Mouse (Mus musculus) MEL (cell line): ENCODE measurements around the gene Tbxas1. TPM values are rescaled to one million over a fixed set of nuclear protein-coding genes. Genes with fewer than 3 reads are reported as not detected.

Source experiments
- DNase-seq: peaks from one replicate; pipeline ENCODE4 v3.0.0; 2011; ENCODE audit warnings: low read depth, low spot score
- H3K27ac ChIP-seq: 2 replicates; pipeline ENCODE4 v1.5.1; 2012; ENCODE audit warnings: low read depth, mild to moderate bottlenecking, control low read depth, low read length, moderate library complexity; ENCODE audit not compliant: control insufficient read depth
- H3K27me3 ChIP-seq, 2 experiments: fragments of 150-350 bp in 1 of 2; sonication (generic) in 1 of 2; 2 replicates each; pipeline ENCODE4 v1.6.1; 2012; ENCODE audit warnings: low read length in 2 of 2, mild to moderate bottlenecking in 2 of 2, improper control_type of control experiment in 1 of 2, moderate library complexity in 1 of 2; ENCODE audit not compliant: insufficient read depth in 2 of 2, control insufficient read depth in 1 of 2
- H3K36me3 ChIP-seq, 2 experiments: 2 replicates each; pipeline ENCODE4 v1.6.1; 2012 to 2014; ENCODE audit warnings: low read length in 2 of 2, improper control_type of control experiment in 1 of 2, inconsistent platforms in 1 of 2, mild to moderate bottlenecking in 1 of 2; ENCODE audit not compliant: insufficient read depth in 2 of 2, control insufficient read depth in 1 of 2
- H3K4me1 ChIP-seq, 2 experiments: fragments of 150-350 bp in 1 of 2; sonication (generic) in 1 of 2; 2 replicates each; pipeline ENCODE4 v1.6.1; 2012; ENCODE audit warnings: low read length in 2 of 2, improper control_type of control experiment in 1 of 2, mild to moderate bottlenecking in 1 of 2; ENCODE audit not compliant: insufficient read depth in 2 of 2, control insufficient read depth in 1 of 2
- H3K4me3 ChIP-seq, 2 experiments: fragments of 150-350 bp in 1 of 2; sonication (generic) in 1 of 2; 2 replicates each; pipeline ENCODE4 v1.5.1; 2012; ENCODE audit warnings: low read depth in 2 of 2, low read length in 2 of 2, mild to moderate bottlenecking in 2 of 2, moderate library complexity in 2 of 2, control low read depth in 1 of 2, improper control_type of control experiment in 1 of 2; ENCODE audit not compliant: control insufficient read depth in 1 of 2, insufficient read depth in 1 of 2
- H3K79me2 ChIP-seq: 2 replicates; pipeline ENCODE4 v1.6.1; 2012; ENCODE audit warnings: mild to moderate bottlenecking, low read length, moderate library complexity; ENCODE audit not compliant: control insufficient read depth, poor library complexity, insufficient read depth
- H3K9ac ChIP-seq: 2 replicates; pipeline ENCODE4 v1.6.1; 2012; ENCODE audit warnings: low read depth, mild to moderate bottlenecking, control low read depth, low read length, moderate library complexity; ENCODE audit not compliant: control insufficient read depth, poor library complexity, severe bottlenecking
- H3K9me3 ChIP-seq: fragments of 150-350 bp; sonication (generic); replicated peaks from 2 replicates; pipeline ENCODE4 v1.6.1; 2012; ENCODE audit warnings: mild to moderate bottlenecking, low read length, improper control_type of control experiment, moderate library complexity; ENCODE audit not compliant: insufficient read depth
- BHLHE40 ChIP-seq: IDR thresholded peaks from 2 replicates; pipeline ENCODE4 v1.6.1; 2012; ENCODE audit warnings: low read depth, mild to moderate bottlenecking, inconsistent platforms, low read length, improper control_type of control experiment, borderline replicate concordance
- EP300 ChIP-seq, 2 experiments: IDR thresholded peaks; 2 replicates each; pipeline ENCODE4 v1.6.1; 2011; ENCODE audit warnings: improper control_type of control experiment in 2 of 2, low read length in 2 of 2, low read depth in 1 of 2, mild to moderate bottlenecking in 1 of 2
- GABPA ChIP-seq: IDR thresholded peaks from 2 replicates; pipeline ENCODE4 v1.6.1; 2012; ENCODE audit warnings: low read depth, mild to moderate bottlenecking, inconsistent platforms, low read length, improper control_type of control experiment, moderate library complexity
- GATA1 ChIP-seq: IDR thresholded peaks from 2 replicates; pipeline ENCODE4 v1.6.1; 2011; ENCODE audit warnings: low read depth, low read length, improper control_type of control experiment
- HCFC1 ChIP-seq: IDR thresholded peaks from 2 replicates; pipeline ENCODE4 v1.6.1; 2012; ENCODE audit warnings: low read depth, mild to moderate bottlenecking, inconsistent platforms, low read length, improper control_type of control experiment, moderate library complexity
- JUND ChIP-seq: IDR thresholded peaks from 2 replicates; pipeline ENCODE4 v1.6.1; 2011; ENCODE audit warnings: low read depth, mild to moderate bottlenecking, improper control_type of control experiment, low read length
- KAT2A ChIP-seq: conservative IDR thresholded peaks from 2 replicates; pipeline ENCODE4 v1.6.1; 2012; ENCODE audit warnings: low read depth, low read length, improper control_type of control experiment, inconsistent platforms
- MAX ChIP-seq: IDR thresholded peaks from 2 replicates; pipeline ENCODE4 v1.6.1; 2011; ENCODE audit warnings: low read length, improper control_type of control experiment
- MEF2A ChIP-seq: IDR thresholded peaks from 2 replicates; pipeline ENCODE4 v1.6.1; 2014; ENCODE audit warnings: low read depth, mild to moderate bottlenecking, inconsistent platforms, low read length, improper control_type of control experiment; ENCODE audit not compliant: poor library complexity, insufficient replicate concordance, severe bottlenecking; ENCODE audit errors: extremely low read depth
- MXI1 ChIP-seq: IDR thresholded peaks from 2 replicates; pipeline ENCODE4 v1.6.1; 2011; ENCODE audit warnings: mild to moderate bottlenecking, low read depth, low read length, improper control_type of control experiment
- MYB ChIP-seq: IDR thresholded peaks from 2 replicates; pipeline ENCODE4 v1.6.1; 2011; ENCODE audit warnings: mild to moderate bottlenecking, low read depth, low read length, improper control_type of control experiment
- MYC ChIP-seq: IDR thresholded peaks from 2 replicates; pipeline ENCODE4 v1.6.1; 2011; ENCODE audit warnings: low read depth, mild to moderate bottlenecking, low read length, improper control_type of control experiment, moderate library complexity
- NELFE ChIP-seq: IDR thresholded peaks from 2 replicates; pipeline ENCODE4 v1.6.1; 2011; ENCODE audit warnings: low read depth, low read length, improper control_type of control experiment
- POLR2A ChIP-seq, 2 experiments: IDR thresholded peaks; 2 replicates each; pipeline ENCODE4 v1.6.1; 2011 to 2012; ENCODE audit warnings: low read length in 2 of 2, mild to moderate bottlenecking in 2 of 2, control low read depth in 1 of 2, improper control_type of control experiment in 1 of 2, low read depth in 1 of 2, moderate library complexity in 1 of 2; ENCODE audit not compliant: control insufficient read depth in 1 of 2, insufficient read depth in 1 of 2, poor library complexity in 1 of 2
- POLR2AphosphoS5 ChIP-seq: IDR thresholded peaks from 2 replicates; pipeline ENCODE4 v1.6.1; 2012; ENCODE audit warnings: low read depth, borderline replicate concordance, mild to moderate bottlenecking, inconsistent platforms, low read length, moderate library complexity, mixed read lengths
- RAD21 ChIP-seq: IDR thresholded peaks from 2 replicates; pipeline ENCODE4 v1.6.1; 2011; ENCODE audit warnings: mild to moderate bottlenecking, low read depth, low read length, improper control_type of control experiment
- RCOR1 ChIP-seq: IDR thresholded peaks from 2 replicates; pipeline ENCODE4 v1.6.1; 2012; ENCODE audit warnings: low read depth, mild to moderate bottlenecking, inconsistent platforms, low read length, improper control_type of control experiment
- SIN3A ChIP-seq: IDR thresholded peaks from 2 replicates; pipeline ENCODE4 v1.6.1; 2012; ENCODE audit warnings: low read length, improper control_type of control experiment, inconsistent platforms
- SMC3 ChIP-seq: IDR thresholded peaks from 2 replicates; pipeline ENCODE4 v1.6.1; 2011; ENCODE audit warnings: low read depth, low read length, improper control_type of control experiment
- TAL1 ChIP-seq: IDR thresholded peaks from 2 replicates; pipeline ENCODE4 v1.6.1; 2012; ENCODE audit warnings: mild to moderate bottlenecking, inconsistent platforms, low read length, moderate library complexity, mixed read lengths
- TCF12 ChIP-seq: IDR thresholded peaks from 2 replicates; pipeline ENCODE4 v1.6.1; 2014; ENCODE audit warnings: low read depth, mild to moderate bottlenecking, inconsistent platforms, low read length, improper control_type of control experiment, moderate library complexity
- UBTF ChIP-seq: IDR thresholded peaks from 2 replicates; pipeline ENCODE4 v1.6.1; 2012; ENCODE audit warnings: low read depth, mild to moderate bottlenecking, inconsistent platforms, low read length, improper control_type of control experiment, moderate library complexity, borderline replicate concordance; ENCODE audit not compliant: insufficient read depth
- USF2 ChIP-seq, 2 experiments: IDR thresholded peaks; 2 replicates each; pipeline ENCODE4 v1.6.1; 2011 to 2012; ENCODE audit warnings: improper control_type of control experiment in 2 of 2, low read length in 2 of 2, borderline replicate concordance in 1 of 2, inconsistent platforms in 1 of 2, low read depth in 1 of 2, mild to moderate bottlenecking in 1 of 2; ENCODE audit not compliant: insufficient read depth in 1 of 2
- ZNF384 ChIP-seq: IDR thresholded peaks from 2 replicates; pipeline ENCODE4 v1.6.1; 2012; ENCODE audit warnings: low read depth, mild to moderate bottlenecking, inconsistent platforms, low read length, improper control_type of control experiment
- polyA plus RNA-seq, 2 experiments: library from polyadenylated mRNA; stranded (reverse) in 1 of 2; unstranded in 1 of 2; fragments of >175 nt in 1 of 2; fragments of >200 nt in 1 of 2; gene quantifications; 2 replicates each; pipeline versions ENCODE4 v1.2.1 to v1.2.4; 2012; ENCODE audit warnings: low replicate concordance in 2 of 2, low read depth in 1 of 2; ENCODE audit not compliant: insufficient read length in 2 of 2, insufficient read depth in 1 of 2, missing spikeins in 1 of 2
- total RNA-seq: library from RNA; depleted of rRNA; stranded (reverse); fragments of 300-350 nt; gene quantifications from 2 replicates; pipeline ENCODE4 v1.2.3, GENCODE M21; 2012

Gene Tbxas1
- total and polyA plus RNA-seq, 3 experiments, result 0.54 to 2.7 TPM; not detected in 1

DNA sequence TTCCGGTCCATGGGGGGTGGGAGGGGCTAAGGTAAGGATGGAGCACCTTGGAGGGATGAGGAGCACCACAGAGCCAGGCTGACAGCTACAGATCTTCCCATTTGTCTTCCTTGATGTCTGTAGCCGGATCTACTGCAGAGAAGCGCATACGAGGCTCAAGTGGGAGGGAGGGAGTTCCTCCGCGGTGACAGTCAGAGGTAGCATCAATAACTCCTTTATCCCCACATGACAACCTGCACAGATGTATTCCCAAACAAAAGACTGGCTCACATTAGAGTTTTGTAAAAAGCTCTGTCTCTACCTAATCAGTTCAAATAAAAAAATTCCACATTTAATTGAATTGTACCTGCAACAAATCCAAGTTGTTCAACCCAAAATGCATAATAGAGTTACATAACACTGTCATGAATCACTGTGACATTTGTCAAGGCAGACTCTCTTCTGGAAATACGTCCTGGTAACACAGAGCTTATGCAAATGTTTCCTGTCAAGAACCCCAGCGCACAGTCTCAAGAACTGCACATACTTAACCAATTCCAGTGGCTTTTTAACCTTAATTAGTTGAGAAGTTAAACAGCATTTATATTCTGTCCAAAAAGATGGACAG lies 86.3 kb downstream of the Tbxas1 start:
- H3K4me3 ChIP-seq, result no peak overlapping the region
- H3K27me3 ChIP-seq, result no peaks in the 10 kb centered on the region
- no peaks in the 10 kb centered on the region for H3K9me3 ChIP-seq
- H3K9ac ChIP-seq, result no peak overlapping the region
- no peaks in the 10 kb centered on the region for H3K79me2 ChIP-seq
- H3K36me3 ChIP-seq, result peaks cover 0 to 19% of the 10 kb centered on the region in 2 experiments; a peak in 2 of 4 replicates
- TF ChIP-seq SMC3 (no peak), MYC (no peak), ZNF384 (no peak), RAD21 (no peak), UBTF (no peak), MAX (no peak)
- TF ChIP-seq, all 39 proteins: peak for 0
- peaks cover 4 to 26% of the 10 kb centered on the region in 2 experiments; a peak in 2 of 4 replicates for H3K4me1 ChIP-seq
- no peak for DNase-seq
- no peak overlapping the region for H3K27ac ChIP-seq

DNA sequence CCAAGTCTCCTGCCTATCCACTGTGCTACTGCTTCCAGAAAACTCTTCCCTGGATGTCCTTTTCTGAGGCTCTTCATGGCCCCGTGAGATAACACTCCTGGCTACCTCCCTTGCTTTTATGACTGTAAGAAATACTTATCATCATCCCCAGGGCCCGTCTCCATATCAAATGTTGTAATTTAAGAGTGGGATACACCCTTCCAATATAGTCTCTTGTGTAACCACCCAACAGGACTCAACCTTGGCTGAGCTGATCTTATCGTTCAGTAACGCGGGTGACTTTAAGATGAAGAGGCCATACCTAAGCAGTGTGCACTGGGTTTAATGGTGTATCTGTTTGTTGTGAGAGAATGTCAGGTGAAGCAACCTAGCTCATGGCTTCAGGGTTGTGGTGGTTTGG lies 91.6 kb downstream of the Tbxas1 start:
- no peaks in the 10 kb centered on the region for H3K9me3 ChIP-seq
- no peak overlapping the region for H3K4me3 ChIP-seq
- H3K79me2 ChIP-seq, result no peaks in the 10 kb centered on the region
- H3K4me1 ChIP-seq, result peaks cover 9 to 37% of the 10 kb centered on the region in 2 experiments
- no peaks in the 10 kb centered on the region for H3K27me3 ChIP-seq
- H3K9ac ChIP-seq, result no peak overlapping the region
- peaks cover 0 to 27% of the 10 kb centered on the region in 2 experiments; a peak in 2 of 4 replicates for H3K36me3 ChIP-seq
- peak overlapping the region; percentile 38 for H3K27ac ChIP-seq
- no peak for TF ChIP-seq KAT2A
- TF ChIP-seq SMC3, result no peak
- no peak for TF ChIP-seq JUND
- no peak for TF ChIP-seq HCFC1
- TF ChIP-seq EP300 (IDR thresholded peaks at IDR 0.05; ENCODE audit: low read depth in 1 of 2, low read length in 2 of 2), result peak; percentile 42 to 56; a peak in 3 of 4 replicates
- TF ChIP-seq GATA1, result peak; percentile 55
- TF ChIP-seq TAL1, result peak; percentile 39; the same call in 1 of the 2 replicates
- peak; percentile 47; the same call in 1 of the 2 replicates for TF ChIP-seq TCF12
- no peak for TF ChIP-seq MYC
- TF ChIP-seq RCOR1, result peak; percentile 15; the same call in 1 of the 2 replicates
- TF ChIP-seq, all 39 proteins: peak for 5
- peak; percentile 41 for DNase-seq

DNA sequence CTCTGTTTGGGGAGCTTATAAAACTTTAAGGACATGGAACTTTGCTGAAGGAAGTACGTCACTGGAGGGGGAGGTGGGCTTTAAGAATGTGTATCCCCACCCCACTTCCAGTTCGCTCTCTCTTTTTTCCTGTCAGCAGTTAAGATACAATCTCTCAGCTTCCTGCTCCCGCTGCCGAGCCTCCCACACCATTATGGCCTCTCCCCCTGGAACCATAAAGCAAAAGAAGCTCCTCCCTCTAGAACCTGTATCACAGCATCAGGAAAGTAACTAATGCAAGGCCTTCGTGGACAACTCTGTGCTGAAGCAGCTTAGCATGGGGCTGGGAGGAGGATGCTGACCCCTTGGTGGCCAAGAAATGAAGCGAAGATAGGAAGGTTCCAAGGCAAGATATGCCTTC lies 92.1 kb downstream of the Tbxas1 start:
- peak overlapping the region; percentile 38 for H3K27ac ChIP-seq
- H3K4me3 ChIP-seq, result no peak overlapping the region
- peaks cover 0 to 27% of the 10 kb centered on the region in 2 experiments; a peak in 2 of 4 replicates for H3K36me3 ChIP-seq
- no peaks in the 10 kb centered on the region for H3K9me3 ChIP-seq
- H3K79me2 ChIP-seq, result no peaks in the 10 kb centered on the region
- peaks cover 9 to 37% of the 10 kb centered on the region in 2 experiments for H3K4me1 ChIP-seq
- DNase-seq, result peak; percentile 18
- no peak overlapping the region for H3K9ac ChIP-seq
- no peaks in the 10 kb centered on the region for H3K27me3 ChIP-seq
- TF ChIP-seq GABPA (no peak), BHLHE40 (no peak), USF2 (IDR thresholded peaks at IDR 0.05; ENCODE audit: borderline replicate concordance in 1 of 2, insufficient read depth in 1 of 2, low read depth in 1 of 2, low read length in 2 of 2) (no peak), MYB (no peak), MXI1 (no peak), POLR2A (IDR thresholded peaks at IDR 0.05; ENCODE audit: control insufficient read depth in 1 of 2, insufficient read depth in 1 of 2, low read depth in 1 of 2, low read length in 2 of 2, poor library complexity in 1 of 2) (no peak), MAX (no peak), NELFE (no peak), MEF2A (no peak), POLR2AphosphoS5 (no peak), TCF12 (no peak), MYC (no peak), GATA1 (no peak), SIN3A (no peak), SMC3 (no peak), EP300 (IDR thresholded peaks at IDR 0.05; ENCODE audit: low read depth in 1 of 2, low read length in 2 of 2) (no peak)
